Mouse (Mus musculus) left cerebral cortex, postnatal 36 days (tissue): ENCODE data around the gene Gpr88. TPM values are rescaled to one million over a fixed set of nuclear protein-coding genes. Genes with fewer than 3 reads are reported as not detected.
A peak's percentile ranks its signal among the peaks of the same experiment; 100 is the strongest.

Experiments used
- DNase-seq, 2 experiments: peaks; one replicate each; pipeline ENCODE4 v3.0.0; 2021 to 2022; ENCODE audit warnings: low spot score in 2 of 2, mixed read lengths in 1 of 2
- intact Hi-C: fragments of 180-260 bp; cut with DNase I; formaldehyde crosslinking; loops from one replicate; pipeline ENCODE4 v1.15.1; 2025
- total RNA-seq, 2 experiments: library from RNA; stranded (reverse); gene quantifications; 2 replicates each; pipeline ENCODE4 v1.2.3; 2021

The Gpr88 gene
- total RNA-seq, result 100 to 1,000 TPM in 1 of 2 experiments, 10 to 100 TPM in 1; 99.4 to 117 TPM

GRCm38 (mm10) chr3:116253077-116253531 lies at the start of gene Gpr88:
Gene Gpr88, minus strand, starts transcription at chr3:116253503.
- intact Hi-C loops, result loop anchor here (1.0 to 5.0 kb wide), 2 partner anchors 74 to 211 kb away; no protein-coding TSS in a partner anchor
- DNase-seq, result peak; percentile 85 to 87

- no peak for DNase-seq
- intact Hi-C loops, result no loop called here
Observed at GRCm38 (mm10) chr3:116302581-116302980, 49.3 kb upstream of the Gpr88 start.

GRCm38 (mm10) chr3:116301754-116302153 lies 48.5 kb upstream of the Gpr88 start:
- intact Hi-C loops, result no loop called here
- no peak for DNase-seq

DNA sequence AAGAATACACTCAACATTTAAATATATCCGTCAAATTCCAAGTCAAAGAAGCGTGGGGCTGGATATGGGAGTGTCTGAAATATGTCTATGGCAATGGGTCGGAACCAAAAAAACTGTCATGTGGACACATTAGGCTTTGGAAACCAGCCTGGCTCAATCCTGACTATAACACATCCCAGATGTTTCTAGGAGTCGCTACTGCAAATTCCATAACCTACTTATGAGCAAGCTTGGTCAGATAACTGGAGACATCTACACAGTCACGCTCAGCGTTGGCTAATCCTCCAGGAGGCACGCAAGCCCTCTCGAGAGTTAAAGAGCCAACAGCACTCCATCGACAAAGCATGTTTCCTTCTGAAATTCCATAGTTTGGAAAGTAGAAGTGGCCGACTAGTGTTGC lies 45.4 kb upstream of the Gpr88 start:
- no peak for DNase-seq
- intact Hi-C loops, result no loop called here

DNA sequence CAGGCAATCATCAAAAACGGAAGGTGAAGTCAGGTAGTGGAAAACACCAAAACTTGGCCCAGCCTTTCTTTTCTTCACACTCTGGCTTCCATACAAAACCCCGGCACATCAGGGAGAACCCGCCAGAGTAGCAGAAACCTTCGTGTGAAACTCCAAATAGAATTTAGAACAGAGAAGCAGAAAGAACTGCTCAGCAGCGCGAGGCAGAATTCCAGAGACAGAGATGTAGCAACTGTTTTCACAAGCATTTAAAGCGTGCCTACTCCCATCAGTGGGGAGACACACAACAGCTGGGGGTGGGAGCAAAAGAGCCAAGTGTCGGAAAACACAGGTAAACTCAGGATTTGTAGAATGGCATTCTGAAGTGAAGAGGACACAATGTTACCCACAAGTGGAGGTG lies 44.7 kb upstream of the Gpr88 start:
- DNase-seq, result peak; percentile 15 to 29
- intact Hi-C loops, result no loop called here

DNA sequence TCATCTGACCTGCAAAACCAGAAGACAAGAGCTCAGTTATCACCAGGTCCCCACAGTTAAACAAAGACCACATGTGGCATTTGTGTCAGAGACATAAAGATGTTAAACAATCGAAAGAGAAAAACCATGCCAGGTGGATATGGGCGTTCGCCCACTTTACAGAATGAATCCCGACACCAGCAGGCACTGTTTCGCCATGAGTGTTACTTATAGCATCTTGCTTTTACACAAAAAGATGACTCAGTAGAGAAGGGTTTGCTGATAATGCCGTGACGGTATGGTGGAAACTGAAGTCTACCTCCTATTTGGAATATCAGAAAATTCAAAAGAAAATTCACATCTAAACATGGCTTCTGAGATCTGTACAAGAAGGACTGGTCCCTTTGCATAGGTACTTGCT lies 43.9 kb upstream of the Gpr88 start:
- DNase-seq, result peak in 1 of 2 experiments; percentile 16
- intact Hi-C loops, result no loop called here

DNA sequence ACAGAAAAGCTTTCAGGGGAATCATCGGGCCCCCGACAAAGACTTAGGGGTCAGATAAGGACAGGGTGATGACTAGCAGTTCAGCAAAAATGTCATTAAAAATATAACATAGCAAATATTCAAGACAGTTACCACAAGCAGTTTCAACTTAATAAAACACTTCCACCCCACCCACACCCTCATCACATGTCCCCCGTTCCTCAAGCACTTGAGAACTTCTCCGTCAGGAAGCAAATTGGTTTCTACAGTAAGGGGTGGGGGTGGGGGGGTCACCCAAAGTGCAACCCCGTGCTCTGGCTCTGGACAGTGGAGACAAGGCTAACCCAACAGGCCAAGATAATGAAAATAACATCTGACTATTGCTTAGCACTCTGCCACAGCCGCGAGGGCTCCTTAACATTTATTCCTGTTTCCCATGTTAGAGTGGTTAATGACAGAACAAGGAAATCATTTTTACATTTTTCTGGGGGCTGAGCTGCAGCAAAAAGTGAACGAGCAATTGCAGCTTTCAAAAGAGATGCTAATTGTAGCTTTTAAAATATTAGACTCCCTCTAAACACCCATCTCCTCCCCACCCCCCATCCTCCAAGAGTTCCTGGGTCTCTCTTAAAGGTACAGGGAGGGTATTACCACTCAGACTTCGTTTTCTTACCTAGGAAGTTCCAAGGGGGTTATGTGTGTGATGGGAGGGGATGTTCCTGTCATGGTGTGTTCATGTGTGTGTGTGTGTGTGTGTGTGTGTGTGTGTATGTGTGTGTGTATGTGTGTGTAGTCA lies 36.9 kb upstream of the Gpr88 start:
- DNase-seq, result no peak
- intact Hi-C loops, result no loop called here

DNA sequence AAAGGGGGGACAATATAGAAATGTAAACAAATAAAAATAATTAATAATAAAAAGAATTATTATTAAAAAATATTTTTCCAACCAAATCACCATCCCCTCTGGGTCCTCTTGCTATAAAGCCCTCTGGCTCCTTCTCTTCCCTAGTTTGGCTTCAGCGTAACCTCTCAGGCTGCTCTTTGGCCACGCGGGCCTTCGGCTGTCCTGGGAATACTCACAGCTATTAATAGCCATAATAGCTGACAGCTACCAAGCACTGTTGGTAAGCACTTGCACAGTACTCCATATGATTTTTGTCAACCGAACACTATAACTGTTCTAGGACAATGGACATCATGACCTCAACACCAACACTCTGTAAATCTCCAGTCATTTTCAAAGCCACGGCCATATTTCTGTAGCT lies 35.5 kb upstream of the Gpr88 start:
- no peak for DNase-seq
- intact Hi-C loops, result no loop called here

DNA sequence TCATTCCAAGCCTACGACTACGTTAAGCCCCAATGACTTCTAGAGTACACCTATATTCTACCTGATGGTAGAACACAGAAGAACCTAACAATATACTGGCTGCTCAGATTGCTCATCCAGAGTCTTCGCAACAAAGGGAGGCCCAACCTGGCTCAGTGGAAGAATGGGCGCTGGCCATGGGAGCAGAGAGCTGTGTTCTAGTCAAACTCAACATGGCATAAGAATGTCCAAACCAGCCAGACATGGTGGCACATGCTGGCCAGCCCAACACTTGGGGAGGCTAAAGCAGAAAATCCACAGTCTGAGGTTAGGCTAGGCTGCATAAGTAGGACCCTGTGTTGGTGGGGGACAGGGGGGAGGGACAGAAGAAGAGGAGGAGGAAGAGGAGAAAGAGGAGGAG lies 31.4 kb upstream of the Gpr88 start:
- no peak for DNase-seq

GRCm38 (mm10) chr3:116283996-116284395 lies 30.7 kb upstream of the Gpr88 start:
- no peak for DNase-seq
- intact Hi-C loops, result no loop called here

More for the DNA sequence above, 31.4 kb upstream of the Gpr88 start:
- intact Hi-C loops, result no loop called here

DNA sequence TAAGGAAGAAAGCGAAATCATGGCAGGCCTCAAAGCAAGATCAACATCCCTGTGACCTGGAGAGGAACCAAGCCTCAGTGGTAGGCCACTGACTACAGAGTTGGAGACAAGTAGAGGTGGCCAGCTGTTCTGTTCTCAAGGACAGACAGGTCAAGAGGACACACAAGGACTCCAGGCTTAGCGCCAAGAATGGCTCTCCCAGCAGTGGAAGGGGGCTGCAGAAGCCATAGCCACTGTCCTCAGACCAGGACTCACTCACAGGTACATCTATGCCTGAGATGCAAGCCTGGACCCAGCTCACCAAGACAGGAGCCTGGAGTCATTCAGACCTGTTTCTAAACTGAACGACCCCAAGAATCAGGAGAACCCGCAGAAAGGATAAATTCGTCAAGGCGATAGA lies 28.4 kb upstream of the Gpr88 start:
- intact Hi-C loops, result no loop called here
- DNase-seq, result no peak

- intact Hi-C loops, result no loop called here
- no peak for DNase-seq
Observed at GRCm38 (mm10) chr3:116277146-116277545, 23.8 kb upstream of the Gpr88 start.

- DNase-seq, result no peak
- intact Hi-C loops, result no loop called here
Observed at GRCm38 (mm10) chr3:116271679-116272078, 18.4 kb upstream of the Gpr88 start.

DNA sequence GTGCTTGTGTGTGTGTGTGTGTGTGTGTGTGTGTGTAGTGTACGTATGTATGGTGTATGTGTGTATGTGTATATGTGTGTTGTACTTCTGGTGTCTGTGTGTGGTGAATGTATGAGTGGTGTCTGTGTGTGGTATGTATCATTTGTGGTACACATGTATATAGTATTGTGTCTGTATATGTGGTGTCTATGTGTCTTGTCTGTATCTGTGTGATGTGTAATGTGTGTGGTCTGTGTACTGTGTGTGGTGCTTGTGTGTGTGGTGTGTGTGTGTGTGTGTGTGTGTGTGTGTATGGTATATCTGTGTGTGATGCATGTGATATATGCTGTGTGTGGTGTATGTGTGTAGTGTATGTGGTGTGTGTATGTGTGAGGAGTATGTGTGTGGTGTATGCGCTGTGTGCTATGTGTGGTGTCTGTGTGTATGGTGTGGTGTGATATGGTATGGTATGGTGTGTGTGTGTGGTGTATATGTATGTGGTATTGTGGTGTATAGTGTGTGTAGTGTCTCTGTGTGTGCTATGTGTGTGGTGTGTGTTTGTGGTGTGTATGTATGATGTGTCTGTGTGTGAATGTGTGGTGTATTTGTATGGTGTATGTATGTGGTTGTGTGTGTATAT lies 13.8 kb upstream of the Gpr88 start:
- intact Hi-C loops, result no loop called here
- DNase-seq, result no peak

- intact Hi-C loops, result no loop called here
- no peak for DNase-seq
Observed at GRCm38 (mm10) chr3:116266360-116266759, 13.1 kb upstream of the Gpr88 start.

- DNase-seq, result no peak
- intact Hi-C loops, result no loop called here
Observed at GRCm38 (mm10) chr3:116263977-116264376, 10.7 kb upstream of the Gpr88 start.

- no peak for DNase-seq
- intact Hi-C loops, result no loop called here
Observed at GRCm38 (mm10) chr3:116263061-116263460, 9.8 kb upstream of the Gpr88 start.

DNA sequence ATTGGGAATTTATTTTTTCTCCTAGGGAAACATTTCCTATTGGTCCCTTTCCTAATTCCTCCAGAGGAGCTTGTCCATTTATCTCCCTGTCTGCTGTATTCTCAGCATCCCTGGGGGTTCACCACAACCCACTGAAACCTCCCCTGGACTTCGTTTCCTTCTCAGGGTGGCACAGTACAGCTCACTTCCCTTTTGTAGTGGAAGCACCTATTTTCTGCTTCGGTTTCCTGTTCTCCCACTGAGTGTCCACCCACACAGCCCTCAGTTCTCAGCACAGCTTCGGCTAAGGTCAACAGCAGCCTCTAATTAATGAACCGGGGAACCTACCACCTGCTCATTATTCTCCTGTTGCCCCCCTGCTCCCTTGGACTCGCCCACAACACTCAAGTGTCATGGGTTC lies 2.8 kb upstream of the Gpr88 start:
- intact Hi-C loops, result no loop called here
- no peak for DNase-seq

GRCm38 (mm10) chr3:116252255-116253040 lies 855 bp downstream of the Gpr88 start:
- peak; percentile 54 to 59 for DNase-seq
- intact Hi-C loops, result loop anchor here (1.0 to 5.0 kb wide), 2 partner anchors 75 to 210 kb away; no protein-coding TSS in a partner anchor
